Mouse (Mus musculus) ovary, adult 10 weeks (tissue): ENCODE data around the gene Gm33543. TPM values are rescaled to one million over a fixed set of nuclear protein-coding genes. Genes with fewer than 3 reads are reported as not detected.

Experiments
- polyA plus RNA-seq: library from polyadenylated mRNA; stranded (reverse); fragments of 350-450 nt; fragmentation: Illumina TruSeq; extraction: RNeasy Lipid Tissue Mini Kit (QIAGEN cat#74804); gene quantifications from one replicate; pipeline ENCODE4 v1.2.3, GENCODE M21; 2014

Gene Gm33543
- not detected for polyA plus RNA-seq

DNA sequence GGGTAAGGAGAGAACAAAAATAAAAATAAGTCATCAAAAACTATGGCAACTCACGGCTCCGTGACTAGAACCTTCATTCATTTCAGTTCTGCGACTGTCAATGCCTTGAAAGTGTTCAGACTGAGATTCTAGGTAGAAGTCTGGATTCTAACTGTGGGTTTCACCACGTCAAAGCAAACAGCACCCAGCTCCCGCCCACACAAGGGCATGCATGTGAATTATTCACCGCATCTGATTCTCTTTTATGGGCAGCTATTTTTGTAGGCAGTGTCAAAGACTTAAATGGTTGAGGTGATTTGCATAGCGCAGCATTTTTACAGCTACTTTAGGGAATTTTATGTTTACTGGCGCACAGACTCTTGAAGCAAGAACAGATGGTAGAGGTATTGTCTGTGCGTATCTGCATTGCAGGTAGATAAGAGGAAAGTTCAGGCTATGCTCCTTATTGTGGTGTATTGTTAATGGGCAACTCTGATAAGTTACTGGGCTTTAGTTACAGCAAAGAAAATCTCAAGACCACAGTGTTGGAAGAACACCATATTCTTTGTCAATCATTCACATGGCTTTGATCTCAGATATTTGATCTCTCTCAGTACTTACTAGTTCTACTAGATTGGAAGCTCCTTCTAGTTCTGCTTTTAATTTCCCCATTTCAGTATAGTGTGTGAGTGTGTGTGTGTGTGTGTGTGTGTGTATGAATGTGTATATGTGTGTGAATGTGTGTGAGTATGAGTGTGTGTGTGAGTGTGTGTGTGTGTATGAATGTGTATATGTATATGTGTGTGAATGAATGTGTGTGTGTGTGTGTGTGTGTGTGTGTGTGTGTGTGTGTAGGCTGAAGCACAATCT, at the start of gene Gm33543:
Gm33543 (minus strand) TSS at position 142 of the 849 bp plus-strand sequence.

Other genes starting within 250 kb of the Gm33543 start
- gene Anapc15-ps, start 169.5 kb downstream of the Gm33543 start, polyA plus RNA-seq, result not detected
- 67.5 TPM for gene Eea1, start 97.7 kb upstream of the Gm33543 start, polyA plus RNA-seq